Mouse (Mus musculus) C2C12 (cell line): Measurements from ENCODE around the gene Abt1.

ENCODE experiments used
- CEBPB ChIP-seq: IDR thresholded peaks from one replicate; pipeline ENCODE4 v1.6.1; 2011; ENCODE audit warnings: low read depth, mild to moderate bottlenecking, control low read depth, moderate library complexity
- CTCF ChIP-seq: IDR thresholded peaks from one replicate; pipeline ENCODE4 v1.5.1; 2011; ENCODE audit not compliant: control insufficient read depth, insufficient read depth, insufficient read length
- FOSL1 ChIP-seq: IDR thresholded peaks from one replicate; pipeline ENCODE4 v1.8.0; 2011; ENCODE audit warnings: mild to moderate bottlenecking, low read length; ENCODE audit not compliant: poor library complexity, insufficient read depth, severe bottlenecking
- MAX ChIP-seq: IDR thresholded peaks from one replicate; pipeline ENCODE4 v1.6.1; 2011; ENCODE audit warnings: mild to moderate bottlenecking, control low read depth
- MYOD1 ChIP-seq: IDR thresholded peaks from one replicate; pipeline ENCODE4 v1.6.1; 2011; ENCODE audit warnings: low read depth; ENCODE audit not compliant: control insufficient read depth, insufficient read length
- MYOG ChIP-seq: IDR thresholded peaks from one replicate; pipeline ENCODE4 v1.6.1; 2011; ENCODE audit not compliant: control insufficient read depth, insufficient read length; ENCODE audit errors: extremely low read depth
- USF1 ChIP-seq: IDR thresholded peaks from one replicate; pipeline ENCODE4 v1.6.1; 2011; ENCODE audit warnings: low read depth, mild to moderate bottlenecking, control low read depth, moderate library complexity

GRCm38 (mm10) chr13:23436861-23437822, 13.5 kb upstream of the Abt1 start:
- TF ChIP-seq CTCF (no peak), USF1 (no peak), MYOD1 (no peak), MYOG (no peak), MAX (no peak), FOSL1 (no peak), CEBPB (no peak)
